Mouse (Mus musculus): ENCODE results near the gene Hoxb3. TPM values are rescaled to one million over a fixed set of nuclear protein-coding genes. Genes with fewer than 3 reads are reported as not detected.

The Hoxb3 gene
- polyA plus RNA-seq, 1 experiment from 2014 or later, result 3.6 TPM

GRCm38 (mm10) chr11:96350791-96351190, 27.7 kb downstream of the Hoxb3 start:
- H3K4me2 ChIP-seq (replicated peaks; ENCODE audit: low read depth, low read length), result peak overlapping the region; percentile 86
- H3K36me3 ChIP-seq (ENCODE audit: control insufficient read depth, insufficient read depth, low read length), result peaks cover 10% of the 10 kb centered on the region; the same call in 1 of the 2 replicates
- H3K27ac ChIP-seq (ENCODE audit: low read length), result peak overlapping the region; percentile 100
- no peaks in the 10 kb centered on the region for H3K27me3 ChIP-seq (ENCODE audit: control insufficient read depth, insufficient read depth, low read length)
- ATAC-seq (ENCODE audit: insufficient number of reproducible peaks, insufficient read depth, low FRiP score, low read depth), result no peak
- peaks cover 42% of the 10 kb centered on the region for H3K4me1 ChIP-seq (ENCODE audit: control insufficient read depth, insufficient read depth, low read length)
- H3K9ac ChIP-seq (replicated peaks; ENCODE audit: low read depth, low read length), result peak overlapping the region; percentile 99; the same call in 1 of the 2 replicates
- H3K9me3 ChIP-seq (ENCODE audit: control insufficient read depth, low read depth, low read length), result no peaks in the 10 kb centered on the region
- no peak overlapping the region for H3K4me3 ChIP-seq (ENCODE audit: low read depth, low read length)
- WGBS, result 36% methylated on average over 2 of the region's 2 CpGs

DNA sequence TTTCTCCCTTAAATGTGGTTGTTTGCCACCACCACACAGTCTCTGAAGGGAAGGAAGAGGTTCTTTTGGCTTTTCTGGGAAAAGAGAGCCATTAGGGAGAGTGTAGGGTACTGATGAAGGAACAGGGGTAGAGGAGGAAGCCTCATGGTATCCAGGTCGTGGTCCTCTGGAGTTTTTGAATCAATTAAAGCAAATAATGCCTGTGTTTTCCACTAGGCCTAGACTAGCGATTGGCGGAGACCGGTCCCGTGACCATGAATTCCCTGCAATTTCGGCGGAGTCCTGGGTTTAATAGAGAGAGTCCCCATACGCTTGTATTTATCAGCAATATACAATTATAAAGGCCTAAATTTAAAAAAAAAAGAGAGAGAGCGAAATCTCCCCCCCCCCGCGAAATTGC, 28.2 kb downstream of the Hoxb3 start:
- WGBS, result 5% methylated on average over 11 of the region's 11 CpGs
- Histone ChIP-seq H3K9ac (replicated peaks; ENCODE audit: low read depth, low read length) (peak overlapping the region; percentile 99; the same call in 1 of the 2 replicates), H3K36me3 (ENCODE audit: control insufficient read depth, insufficient read depth, low read length) (peaks cover 5% of the 10 kb centered on the region; the same call in 1 of the 2 replicates), H3K4me3 (ENCODE audit: low read depth, low read length) (peak overlapping the region; percentile 79), H3K27ac (ENCODE audit: low read length) (peak overlapping the region; percentile 100), H3K27me3 (ENCODE audit: control insufficient read depth, insufficient read depth, low read length) (no peaks in the 10 kb centered on the region), H3K9me3 (ENCODE audit: control insufficient read depth, low read depth, low read length) (no peaks in the 10 kb centered on the region), H3K4me1 (ENCODE audit: control insufficient read depth, insufficient read depth, low read length) (peaks cover 37% of the 10 kb centered on the region), H3K4me2 (replicated peaks; ENCODE audit: low read depth, low read length) (peak overlapping the region; percentile 86)
- no peak for ATAC-seq (ENCODE audit: insufficient number of reproducible peaks, insufficient read depth, low FRiP score, low read depth)

GRCm38 (mm10) chr11:96351831-96352230, 28.7 kb downstream of the Hoxb3 start:
- H3K4me3 ChIP-seq (ENCODE audit: low read depth, low read length), result peak overlapping the region; percentile 79
- H3K27ac ChIP-seq (ENCODE audit: low read length), result peak overlapping the region; percentile 100
- 1% methylated on average over 22 of the region's 22 CpGs for WGBS
- ATAC-seq (ENCODE audit: insufficient number of reproducible peaks, insufficient read depth, low FRiP score, low read depth), result 0 out of 2 replicates have a peak, but pooled peaks have one; percentile 60
- peak overlapping the region; percentile 86 for H3K4me2 ChIP-seq (replicated peaks; ENCODE audit: low read depth, low read length)
- H3K36me3 ChIP-seq (ENCODE audit: control insufficient read depth, insufficient read depth, low read length), result peaks cover 5% of the 10 kb centered on the region; the same call in 1 of the 2 replicates
- H3K9ac ChIP-seq (replicated peaks; ENCODE audit: low read depth, low read length), result peak overlapping the region; percentile 99
- no peaks in the 10 kb centered on the region for H3K9me3 ChIP-seq (ENCODE audit: control insufficient read depth, low read depth, low read length)
- peaks cover 32% of the 10 kb centered on the region for H3K4me1 ChIP-seq (ENCODE audit: control insufficient read depth, insufficient read depth, low read length)
- no peaks in the 10 kb centered on the region for H3K27me3 ChIP-seq (ENCODE audit: control insufficient read depth, insufficient read depth, low read length)

DNA sequence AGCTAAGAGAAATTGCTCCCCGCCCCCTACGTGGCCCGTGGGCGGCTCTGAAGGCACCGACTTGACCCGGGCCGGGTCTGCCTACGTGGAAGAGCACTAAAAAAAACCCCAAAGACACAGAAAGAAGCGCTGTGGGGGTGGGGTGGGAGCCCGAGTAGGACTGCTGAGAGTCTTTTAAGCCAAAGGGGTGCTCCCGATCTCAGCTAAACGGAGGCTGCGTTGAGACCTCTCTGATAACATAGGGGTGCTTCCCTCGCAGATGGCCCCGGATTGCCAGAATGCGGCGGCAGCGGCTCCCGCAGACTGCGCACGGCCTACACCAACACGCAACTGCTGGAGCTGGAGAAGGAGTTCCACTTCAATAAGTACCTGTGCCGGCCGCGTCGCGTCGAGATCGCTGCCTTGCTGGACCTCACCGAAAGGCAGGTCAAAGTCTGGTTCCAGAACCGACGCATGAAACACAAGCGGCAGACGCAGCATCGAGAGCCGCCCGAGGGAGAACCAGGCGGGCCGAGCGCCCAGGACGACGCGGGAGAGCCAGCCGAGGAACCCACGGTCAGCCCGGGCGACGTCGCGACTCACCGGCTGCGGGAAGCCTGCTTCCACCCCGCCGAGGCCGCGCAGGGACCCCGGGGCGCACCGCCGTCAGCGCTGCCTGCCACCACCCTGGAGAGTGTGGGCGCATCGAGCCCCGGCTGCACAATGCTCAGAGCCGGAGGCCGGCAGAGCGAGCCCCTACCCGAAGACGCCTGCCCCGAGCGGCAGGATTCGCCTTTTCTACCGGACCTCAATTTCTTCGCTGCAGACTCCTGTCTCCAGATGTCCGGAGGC, 29.8 kb downstream of the Hoxb3 start:
- under 1% methylated on average over 75 of the region's 75 CpGs for whole genome bisulfite sequencing
- Histone ChIP-seq H3K4me3 (ENCODE audit: low read depth, low read length) (peak overlapping the region; percentile 79), H3K4me1 (ENCODE audit: control insufficient read depth, insufficient read depth, low read length) (peaks cover 31% of the 10 kb centered on the region), H3K36me3 (ENCODE audit: control insufficient read depth, insufficient read depth, low read length) (0 out of 2 replicates have a peak, but pooled peaks cover 5% of the 10 kb centered on the region), H3K27me3 (ENCODE audit: control insufficient read depth, insufficient read depth, low read length) (no peaks in the 10 kb centered on the region), H3K4me2 (replicated peaks; ENCODE audit: low read depth, low read length) (peak overlapping the region; percentile 86), H3K9me3 (ENCODE audit: control insufficient read depth, low read depth, low read length) (no peaks in the 10 kb centered on the region), H3K27ac (ENCODE audit: low read length) (peak overlapping the region; percentile 100), H3K9ac (replicated peaks; ENCODE audit: low read depth, low read length) (peak overlapping the region; percentile 99)
- no peak for ATAC-seq (ENCODE audit: insufficient number of reproducible peaks, insufficient read depth, low FRiP score, low read depth)

GRCm38 (mm10) chr11:96353522-96353841, 30.4 kb downstream of the Hoxb3 start:
- Histone ChIP-seq H3K27me3 (ENCODE audit: control insufficient read depth, insufficient read depth, low read length) (no peaks in the 10 kb centered on the region), H3K36me3 (ENCODE audit: control insufficient read depth, insufficient read depth, low read length) (0 out of 2 replicates have a peak, but pooled peaks cover 5% of the 10 kb centered on the region), H3K4me1 (ENCODE audit: control insufficient read depth, insufficient read depth, low read length) (peaks cover 25% of the 10 kb centered on the region), H3K4me2 (replicated peaks; ENCODE audit: low read depth, low read length) (peak overlapping the region; percentile 86), H3K9ac (replicated peaks; ENCODE audit: low read depth, low read length) (peak overlapping the region; percentile 99), H3K9me3 (ENCODE audit: control insufficient read depth, low read depth, low read length) (no peaks in the 10 kb centered on the region), H3K4me3 (ENCODE audit: low read depth, low read length) (peak overlapping the region; percentile 79), H3K27ac (ENCODE audit: low read length) (peak overlapping the region; percentile 100)
- WGBS, result 3% methylated on average over 14 of the region's 14 CpGs
- no peak for ATAC-seq (ENCODE audit: insufficient number of reproducible peaks, insufficient read depth, low FRiP score, low read depth)

DNA sequence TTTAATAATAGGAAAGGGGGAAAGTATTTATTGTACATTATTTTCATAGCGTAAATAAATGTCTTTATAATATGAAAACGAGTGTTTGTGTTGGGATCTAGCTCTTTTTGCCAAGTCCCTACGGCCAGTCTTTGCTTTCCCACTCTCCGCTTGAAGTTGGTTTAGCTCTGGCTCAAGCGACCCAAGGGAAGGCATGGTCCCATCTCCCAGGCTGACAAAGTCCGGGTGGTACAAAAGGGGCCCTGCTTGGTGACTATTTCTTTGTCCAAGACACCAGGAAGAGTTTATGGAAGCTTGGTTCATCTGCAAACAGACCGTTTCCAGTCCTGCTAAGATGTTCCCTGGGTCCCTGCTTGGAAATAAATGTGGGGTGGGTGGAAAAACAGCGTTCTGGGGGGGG, 30.8 kb downstream of the Hoxb3 start:
- H3K36me3 ChIP-seq (ENCODE audit: control insufficient read depth, insufficient read depth, low read length), result 0 out of 2 replicates have a peak, but pooled peaks cover 5% of the 10 kb centered on the region
- WGBS, result 10% methylated on average over 8 of the region's 8 CpGs
- peak overlapping the region; percentile 99 for H3K9ac ChIP-seq (replicated peaks; ENCODE audit: low read depth, low read length)
- H3K4me1 ChIP-seq (ENCODE audit: control insufficient read depth, insufficient read depth, low read length), result peaks cover 20% of the 10 kb centered on the region
- peak overlapping the region; percentile 86 for H3K4me2 ChIP-seq (replicated peaks; ENCODE audit: low read depth, low read length)
- peak overlapping the region; percentile 79 for H3K4me3 ChIP-seq (ENCODE audit: low read depth, low read length)
- H3K27ac ChIP-seq (ENCODE audit: low read length), result peak overlapping the region; percentile 74
- ATAC-seq (ENCODE audit: insufficient number of reproducible peaks, insufficient read depth, low FRiP score, low read depth), result no peak
- H3K9me3 ChIP-seq (ENCODE audit: control insufficient read depth, low read depth, low read length), result no peaks in the 10 kb centered on the region
- no peaks in the 10 kb centered on the region for H3K27me3 ChIP-seq (ENCODE audit: control insufficient read depth, insufficient read depth, low read length)

DNA sequence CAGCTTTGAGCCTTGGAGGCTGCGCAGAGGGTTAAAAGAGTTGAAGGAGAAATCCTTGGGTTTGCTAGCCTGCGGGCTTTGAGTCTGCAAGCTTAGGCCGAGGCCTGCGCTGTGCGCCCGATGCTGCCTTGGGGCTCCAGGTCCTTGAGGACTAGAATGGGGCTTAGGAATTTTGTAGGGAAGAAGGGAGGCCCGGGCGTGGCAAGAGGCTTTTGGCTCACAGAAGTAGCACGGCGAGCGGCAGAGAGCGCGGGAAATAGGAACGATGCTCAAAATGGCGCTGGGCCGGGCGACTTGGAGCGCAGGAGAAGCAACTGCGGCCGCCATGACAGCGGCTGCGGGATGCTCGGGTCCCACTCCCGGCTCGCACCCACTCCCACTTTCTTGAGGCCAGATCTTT, 31.2 kb downstream of the Hoxb3 start:
- no peaks in the 10 kb centered on the region for H3K9me3 ChIP-seq (ENCODE audit: control insufficient read depth, low read depth, low read length)
- H3K4me2 ChIP-seq (replicated peaks; ENCODE audit: low read depth, low read length), result peak overlapping the region; percentile 86
- 0 out of 2 replicates have a peak, but pooled peaks cover 5% of the 10 kb centered on the region for H3K36me3 ChIP-seq (ENCODE audit: control insufficient read depth, insufficient read depth, low read length)
- peak overlapping the region; percentile 74 for H3K27ac ChIP-seq (ENCODE audit: low read length)
- WGBS, result under 1% methylated on average over 25 of the region's 25 CpGs
- H3K9ac ChIP-seq (replicated peaks; ENCODE audit: low read depth, low read length), result peak overlapping the region; percentile 99
- H3K27me3 ChIP-seq (ENCODE audit: control insufficient read depth, insufficient read depth, low read length), result no peaks in the 10 kb centered on the region
- peaks cover 16% of the 10 kb centered on the region for H3K4me1 ChIP-seq (ENCODE audit: control insufficient read depth, insufficient read depth, low read length)
- ATAC-seq (ENCODE audit: insufficient number of reproducible peaks, insufficient read depth, low FRiP score, low read depth), result no peak
- peak overlapping the region; percentile 79 for H3K4me3 ChIP-seq (ENCODE audit: low read depth, low read length)

GRCm38 (mm10) chr11:96354801-96355311, 31.7 kb downstream of the Hoxb3 start:
- ATAC-seq (ENCODE audit: insufficient number of reproducible peaks, insufficient read depth, low FRiP score, low read depth), result no peak
- no peaks in the 10 kb centered on the region for H3K27me3 ChIP-seq (ENCODE audit: control insufficient read depth, insufficient read depth, low read length)
- peaks cover 11% of the 10 kb centered on the region; the same call in 1 of the 2 replicates for H3K4me1 ChIP-seq (ENCODE audit: control insufficient read depth, insufficient read depth, low read length)
- 0 out of 2 replicates have a peak, but pooled peaks cover 5% of the 10 kb centered on the region for H3K36me3 ChIP-seq (ENCODE audit: control insufficient read depth, insufficient read depth, low read length)
- H3K4me2 ChIP-seq (replicated peaks; ENCODE audit: low read depth, low read length), result peak overlapping the region; percentile 86
- 8% methylated on average over 9 of the region's 9 CpGs for WGBS
- peak overlapping the region; percentile 79 for H3K4me3 ChIP-seq (ENCODE audit: low read depth, low read length)
- H3K27ac ChIP-seq (ENCODE audit: low read length), result peak overlapping the region; percentile 74
- H3K9ac ChIP-seq (replicated peaks; ENCODE audit: low read depth, low read length), result peak overlapping the region; percentile 99
- no peaks in the 10 kb centered on the region for H3K9me3 ChIP-seq (ENCODE audit: control insufficient read depth, low read depth, low read length)

Data from stomach, embryonic 14.5 days (tissue).